Mouse (Mus musculus): ENCODE measurements around the gene Trim6. TPM values are rescaled to one million over a fixed set of nuclear protein-coding genes. Genes with fewer than 3 reads are reported as not detected.
"Not testable (repeated sequence)": the region's sequence is repeated elsewhere in the genome, so short reads cannot be mapped to it uniquely, and the experiment has no call there.

The Trim6 gene
- polyA plus RNA-seq, 1 experiment from 2014 or later = 0.30 TPM

GRCm38 (mm10) chr7:104231203-104231602, 12.6 kb downstream of the Trim6 start:
- Histone ChIP-seq H3K36me3 (ENCODE audit: poor library complexity, severe bottlenecking) (no peaks in the 10 kb centered on the region), H3K27me3 (no peaks in the 10 kb centered on the region), H3K4me2 (no peak overlapping the region), H3K4me1 (no peaks in the 10 kb centered on the region), H3K27ac (no peak overlapping the region), H3K9ac (no peak overlapping the region), H3K9me3 (replicated peaks) (no peaks in the 10 kb centered on the region), H3K4me3 (no peak overlapping the region)
- no peak for ATAC-seq
- WGBS = 33% methylated on average over 2 of the region's 2 CpGs

- ATAC-seq = no peak
- H3K4me3 ChIP-seq = no peak overlapping the region
- H3K9ac ChIP-seq = no peak overlapping the region
- no peaks in the 10 kb centered on the region for H3K9me3 ChIP-seq (replicated peaks)
- H3K4me1 ChIP-seq = 0 out of 2 replicates have a peak, but pooled peaks cover 3% of the 10 kb centered on the region
- H3K36me3 ChIP-seq (ENCODE audit: poor library complexity, severe bottlenecking) = no peaks in the 10 kb centered on the region
- H3K27ac ChIP-seq = no peak overlapping the region
- H3K27me3 ChIP-seq = no peaks in the 10 kb centered on the region
- no peak overlapping the region for H3K4me2 ChIP-seq
Measured at GRCm38 (mm10) chr7:104240857-104241256, 22.3 kb downstream of the Trim6 start.

DNA sequence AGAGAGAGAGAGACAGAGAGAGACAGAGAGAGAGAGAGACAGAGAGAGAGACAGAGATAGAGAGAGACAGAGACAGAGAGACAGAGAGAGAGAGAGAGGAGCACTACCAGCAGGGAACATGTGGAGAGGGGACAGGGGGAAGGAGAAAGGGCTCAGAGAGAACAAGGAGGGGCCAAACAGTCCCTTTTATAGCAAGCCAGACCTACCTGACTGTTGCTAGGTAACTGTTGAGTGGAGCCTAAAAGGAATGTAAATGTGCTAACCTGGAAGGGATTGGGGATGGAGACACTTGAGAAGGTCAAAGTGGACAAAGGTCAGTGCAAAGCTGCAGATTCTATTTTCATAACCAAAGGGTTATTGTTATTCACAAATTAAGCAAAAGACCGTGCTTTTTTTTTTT, 25.0 kb downstream of the Trim6 start:
- ATAC-seq = no peak
- H3K36me3 ChIP-seq (ENCODE audit: poor library complexity, severe bottlenecking) = no peaks in the 10 kb centered on the region
- WGBS = 74% methylated on average over 1 of the region's 1 CpGs
- no peaks in the 10 kb centered on the region for H3K9me3 ChIP-seq (replicated peaks)
- no peak overlapping the region for H3K27ac ChIP-seq
- no peaks in the 10 kb centered on the region for H3K27me3 ChIP-seq
- H3K9ac ChIP-seq = no peak overlapping the region
- no peak overlapping the region for H3K4me2 ChIP-seq
- H3K4me3 ChIP-seq = no peak overlapping the region
- 0 out of 2 replicates have a peak, but pooled peaks cover 3% of the 10 kb centered on the region for H3K4me1 ChIP-seq

GRCm38 (mm10) chr7:104244287-104245181, 25.9 kb downstream of the Trim6 start, which contains the start of gene Trim34a:
TSS of gene Trim34a (plus strand) at chr7:104244457.
- Histone ChIP-seq H3K4me2 (peak within 1 kb of the TSS; percentile 51), H3K27me3 (no peaks in the 10 kb centered on the region), H3K4me1 (0 out of 2 replicates have a peak, but pooled peaks cover 3% of the 10 kb centered on the region), H3K4me3 (peak within 1 kb of the TSS; percentile 31), H3K27ac (no peak within 1 kb of the TSS), H3K36me3 (ENCODE audit: poor library complexity, severe bottlenecking) (no peaks in the 10 kb centered on the region), H3K9ac (no peak within 1 kb of the TSS), H3K9me3 (replicated peaks) (no peaks in the 10 kb centered on the region)
- 0 out of 2 replicates have a peak, but pooled peaks have one; percentile 24 for ATAC-seq
- 9% methylated on average over 13 of the region's 13 CpGs for WGBS

GRCm38 (mm10) chr7:104260380-104260779, 41.8 kb downstream of the Trim6 start:
- not testable (repeated sequence) for ATAC-seq; H3K9me3 ChIP-seq (replicated peaks); H3K27me3 ChIP-seq; H3K9ac ChIP-seq; H3K4me3 ChIP-seq; H3K27ac ChIP-seq; H3K4me2 ChIP-seq; H3K36me3 ChIP-seq (ENCODE audit: poor library complexity, severe bottlenecking); H3K4me1 ChIP-seq
- WGBS = 85% methylated on average over 4 of the region's 4 CpGs

DNA sequence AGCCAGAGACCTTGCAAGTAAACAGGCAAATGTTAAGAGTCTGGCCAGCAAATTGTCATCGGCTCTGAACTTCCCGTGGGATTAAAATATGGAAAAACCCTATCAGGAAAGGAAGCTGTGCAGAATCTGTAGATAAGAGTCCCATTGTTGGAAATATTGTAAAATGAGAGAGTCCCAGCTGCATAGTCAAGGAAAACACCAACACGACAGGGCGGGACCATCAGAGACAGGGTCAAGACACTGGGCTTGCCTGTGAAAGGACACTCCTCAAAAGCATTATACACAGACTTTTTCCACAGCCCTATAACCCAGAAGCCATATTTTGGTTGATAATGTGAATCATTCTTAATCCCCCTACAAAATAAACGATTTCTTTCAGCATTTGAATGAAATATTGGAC, 46.7 kb downstream of the Trim6 start:
- not testable (repeated sequence) for H3K4me3 ChIP-seq; H3K4me2 ChIP-seq; H3K27ac ChIP-seq; ATAC-seq; H3K36me3 ChIP-seq (ENCODE audit: poor library complexity, severe bottlenecking); H3K4me1 ChIP-seq; H3K9ac ChIP-seq; H3K9me3 ChIP-seq (replicated peaks); H3K27me3 ChIP-seq
- 85% methylated on average over 5 of the region's 5 CpGs for WGBS

DNA sequence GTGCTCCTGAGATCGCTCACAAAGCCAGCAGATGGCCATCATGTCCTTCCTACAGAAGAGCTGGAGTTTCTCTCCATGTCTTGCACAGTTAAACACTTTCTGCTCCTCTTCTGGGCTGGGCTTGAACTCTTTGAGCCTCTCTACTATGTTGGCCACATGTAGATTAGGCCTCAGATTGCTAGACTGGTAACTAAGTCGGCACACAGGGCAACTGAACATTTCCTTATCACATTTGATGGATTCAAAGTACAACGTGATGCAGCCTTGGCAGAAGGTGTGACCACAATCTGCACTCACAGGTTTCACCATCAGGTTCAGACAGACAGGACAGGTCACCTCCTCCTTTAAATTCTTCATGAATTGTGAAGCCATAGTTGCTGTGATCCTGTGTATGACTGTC, 60.8 kb downstream of the Trim6 start:
- WGBS = 90% methylated on average over 3 of the region's 3 CpGs
- ATAC-seq; H3K9me3 ChIP-seq (replicated peaks); H3K4me1 ChIP-seq; H3K4me3 ChIP-seq; H3K9ac ChIP-seq; H3K36me3 ChIP-seq (ENCODE audit: poor library complexity, severe bottlenecking); H3K27me3 ChIP-seq; H3K4me2 ChIP-seq; H3K27ac ChIP-seq: not testable (repeated sequence)

Other genes with a start within 250 kb of the Trim6 start
- gene Olfr635, start 247.6 kb upstream of the Trim6 start, polyA plus RNA-seq (2015; fragmentation: Nextera tagmentation; extraction: Ambion mirVana) = not detected in 2 replicates
- gene Olfr638, start 220.0 kb upstream of the Trim6 start, polyA plus RNA-seq (2015; fragmentation: Nextera tagmentation; extraction: Ambion mirVana) = not detected in 2 replicates
- 0.04 TPM in 1 of 2 replicates, not detected in the other for gene Olfr639, start 201.5 kb upstream of the Trim6 start, polyA plus RNA-seq (2015; fragmentation: Nextera tagmentation; extraction: Ambion mirVana)
- gene Olfr640, start 193.2 kb upstream of the Trim6 start, polyA plus RNA-seq (2015; fragmentation: Nextera tagmentation; extraction: Ambion mirVana) = not detected in 2 replicates
- gene Olfr641, start 183.3 kb upstream of the Trim6 start, polyA plus RNA-seq (2015; fragmentation: Nextera tagmentation; extraction: Ambion mirVana) = not detected in 2 replicates
- gene Olfr642, start 166.1 kb upstream of the Trim6 start, polyA plus RNA-seq (2015; fragmentation: Nextera tagmentation; extraction: Ambion mirVana) = not detected in 2 replicates
- not detected in 2 replicates for gene 4930516K23Rik, start 157.3 kb upstream of the Trim6 start, polyA plus RNA-seq (2015; fragmentation: Nextera tagmentation; extraction: Ambion mirVana)
- not detected in 2 replicates for gene Olfr644, start 146.9 kb upstream of the Trim6 start, polyA plus RNA-seq (2015; fragmentation: Nextera tagmentation; extraction: Ambion mirVana)
- gene Olfr645, start 133.3 kb upstream of the Trim6 start, polyA plus RNA-seq (2015; fragmentation: Nextera tagmentation; extraction: Ambion mirVana) = not detected in 2 replicates
- not detected in 2 replicates for gene Olfr646, start 113.9 kb upstream of the Trim6 start, polyA plus RNA-seq (2015; fragmentation: Nextera tagmentation; extraction: Ambion mirVana)
- not detected in 2 replicates for gene Ubqln5, start 89.0 kb upstream of the Trim6 start, polyA plus RNA-seq (2015; fragmentation: Nextera tagmentation; extraction: Ambion mirVana)
- not detected in 2 replicates for gene Olfr643, start 81.4 kb upstream of the Trim6 start, polyA plus RNA-seq (2015; fragmentation: Nextera tagmentation; extraction: Ambion mirVana)
- gene Ubqln3, start 75.5 kb upstream of the Trim6 start, polyA plus RNA-seq (2015; fragmentation: Nextera tagmentation; extraction: Ambion mirVana) = not detected in 2 replicates
- gene Ubqlnl, start 68.2 kb upstream of the Trim6 start, polyA plus RNA-seq (2015; fragmentation: Nextera tagmentation; extraction: Ambion mirVana) = not detected in 2 replicates
- gene Olfm5, start 54.0 kb upstream of the Trim6 start, polyA plus RNA-seq (2015; fragmentation: Nextera tagmentation; extraction: Ambion mirVana) = not detected in 2 replicates
- 0.23 and 0.45 TPM in 2 replicates for gene Olfr648, start 35.4 kb upstream of the Trim6 start, polyA plus RNA-seq (2015; fragmentation: Nextera tagmentation; extraction: Ambion mirVana)
- not detected in 2 replicates for gene Olfr649, start 22.8 kb upstream of the Trim6 start, polyA plus RNA-seq (2015; fragmentation: Nextera tagmentation; extraction: Ambion mirVana)
- gene Trim34a, start 25.7 kb downstream of the Trim6 start, polyA plus RNA-seq (2015; fragmentation: Nextera tagmentation; extraction: Ambion mirVana) = 0.42 and 0.43 TPM in 2 replicates
- 0.17 TPM in 1 of 2 replicates, not detected in the other for gene Trim5, start 69.3 kb downstream of the Trim6 start, polyA plus RNA-seq (2015; fragmentation: Nextera tagmentation; extraction: Ambion mirVana)
- gene Trim12a, start 96.7 kb downstream of the Trim6 start, polyA plus RNA-seq (2015; fragmentation: Nextera tagmentation; extraction: Ambion mirVana) = 1.1 and 1.2 TPM in 2 replicates
- not detected in 2 replicates for gene Trim34b, start 110.7 kb downstream of the Trim6 start, polyA plus RNA-seq (2015; fragmentation: Nextera tagmentation; extraction: Ambion mirVana)
- gene Trim12c, start 134.6 kb downstream of the Trim6 start, polyA plus RNA-seq (2015; fragmentation: Nextera tagmentation; extraction: Ambion mirVana) = 0.71 and 0.77 TPM in 2 replicates
- not detected in 2 replicates for gene Trim30b, start 151.1 kb downstream of the Trim6 start, polyA plus RNA-seq (2015; fragmentation: Nextera tagmentation; extraction: Ambion mirVana)
- not detected in 2 replicates for gene Trim30c, start 182.0 kb downstream of the Trim6 start, polyA plus RNA-seq (2015; fragmentation: Nextera tagmentation; extraction: Ambion mirVana)
- 0.45 and 0.78 TPM in 2 replicates for gene Trim30a, start 246.4 kb downstream of the Trim6 start, polyA plus RNA-seq (2015; fragmentation: Nextera tagmentation; extraction: Ambion mirVana)

All from forebrain, embryonic 13.5 days (tissue).